Mouse (Mus musculus): ENCODE measurements around the gene Scaper. TPM values are rescaled to one million over a fixed set of nuclear protein-coding genes. Genes with fewer than 3 reads are reported as not detected.

Gene Scaper
- polyA plus RNA-seq, 2 experiments = 0.79 to 1.3 TPM

DNA sequence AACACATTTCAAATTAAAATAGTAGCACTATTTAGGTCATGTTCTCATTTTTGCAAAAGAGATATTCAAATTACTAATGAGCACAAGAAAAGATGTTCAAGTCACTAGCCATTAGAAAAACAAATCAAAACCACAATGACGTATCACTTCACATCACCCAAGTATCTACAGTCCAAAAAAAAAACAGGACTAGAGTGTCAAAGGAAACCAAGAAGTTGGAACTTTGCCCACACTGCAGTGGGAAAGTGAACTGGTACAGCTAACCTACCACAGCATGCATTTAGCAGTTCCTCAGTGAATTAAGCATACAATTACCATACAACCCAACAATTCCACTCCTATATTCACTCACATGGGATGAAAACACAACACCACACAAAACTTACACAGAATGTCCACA lies 5.4 kb downstream of the Scaper start:
- no peaks in the 10 kb centered on the region for H3K36me3 ChIP-seq (replicated peaks; ENCODE audit: control insufficient read depth, insufficient read depth, low read depth)
- no peak overlapping the region for H3K27ac ChIP-seq
- H3K9me3 ChIP-seq (ENCODE audit: control insufficient read depth, low read length) = no peaks in the 10 kb centered on the region
- no peaks in the 10 kb centered on the region for H3K27me3 ChIP-seq (ENCODE audit: control insufficient read depth, insufficient read depth, low read length)
- no peak for ATAC-seq (ENCODE audit: insufficient read depth)
- TF ChIP-seq CTCF (IDR thresholded peaks at IDR 0.05; ENCODE audit: low read depth) (no peak), EP300 (IDR thresholded peaks at IDR 0.05; ENCODE audit: low read depth) (no peak)
- DNase-seq (ENCODE audit: low read depth in 3 of 3, low spot score in 3 of 3) = no peak
- H3K9ac ChIP-seq (replicated peaks) = no peak overlapping the region
- H3K4me1 ChIP-seq (replicated peaks; ENCODE audit: control insufficient read depth in 2 of 2, insufficient read depth in 2 of 2, low read length in 1 of 2) = peaks cover 0 to 5% of the 10 kb centered on the region in 2 experiments; a peak in 2 of 4 replicates
- no peak overlapping the region for H3K4me3 ChIP-seq (ENCODE audit: insufficient read depth in 1 of 2, low read depth in 2 of 2, low read length in 2 of 2)
- H3K4me2 ChIP-seq (ENCODE audit: low read depth) = no peak overlapping the region
- 57% methylated on average over 1 of the region's 1 CpGs for WGBS (ENCODE audit: insufficient replicate concordance)

- Histone ChIP-seq H3K27ac (no peak overlapping the region), H3K4me1 (replicated peaks; ENCODE audit: control insufficient read depth in 2 of 2, insufficient read depth in 2 of 2, low read length in 1 of 2) (no peaks in the 10 kb centered on the region), H3K4me3 (ENCODE audit: insufficient read depth in 1 of 2, low read depth in 2 of 2, low read length in 2 of 2) (no peak overlapping the region), H3K9me3 (ENCODE audit: control insufficient read depth, low read length) (no peaks in the 10 kb centered on the region), H3K36me3 (replicated peaks; ENCODE audit: control insufficient read depth, insufficient read depth, low read depth) (no peaks in the 10 kb centered on the region), H3K4me2 (ENCODE audit: low read depth) (no peak overlapping the region), H3K9ac (replicated peaks) (no peak overlapping the region), H3K27me3 (ENCODE audit: control insufficient read depth, insufficient read depth, low read length) (no peaks in the 10 kb centered on the region)
- DNase-seq (ENCODE audit: low read depth in 3 of 3, low spot score in 3 of 3) (no peak), ATAC-seq (ENCODE audit: insufficient read depth) (no peak)
- WGBS (ENCODE audit: insufficient replicate concordance) = 72% methylated on average over 3 of the region's 3 CpGs
- no peak for TF ChIP-seq EP300 (IDR thresholded peaks at IDR 0.05; ENCODE audit: low read depth)
- TF ChIP-seq CTCF (IDR thresholded peaks at IDR 0.05; ENCODE audit: low read depth) = peak; percentile 15; the same call in 1 of the 2 replicates
Observed at GRCm38 (mm10) chr9:55918579-55918978, 19.3 kb downstream of the Scaper start.

- Histone ChIP-seq H3K4me1 (replicated peaks; ENCODE audit: control insufficient read depth in 2 of 2, insufficient read depth in 2 of 2, low read length in 1 of 2) (no peaks in the 10 kb centered on the region), H3K27me3 (ENCODE audit: control insufficient read depth, insufficient read depth, low read length) (no peaks in the 10 kb centered on the region), H3K4me3 (ENCODE audit: insufficient read depth in 1 of 2, low read depth in 2 of 2, low read length in 2 of 2) (no peak overlapping the region), H3K9me3 (ENCODE audit: control insufficient read depth, low read length) (no peaks in the 10 kb centered on the region), H3K27ac (no peak overlapping the region), H3K4me2 (ENCODE audit: low read depth) (no peak overlapping the region), H3K36me3 (replicated peaks; ENCODE audit: control insufficient read depth, insufficient read depth, low read depth) (no peaks in the 10 kb centered on the region), H3K9ac (replicated peaks) (no peak overlapping the region)
- TF ChIP-seq EP300 (IDR thresholded peaks at IDR 0.05; ENCODE audit: low read depth) (no peak), CTCF (IDR thresholded peaks at IDR 0.05; ENCODE audit: low read depth) (no peak)
- DNase-seq (ENCODE audit: low read depth in 3 of 3, low spot score in 3 of 3) (no peak), ATAC-seq (ENCODE audit: insufficient read depth) (no peak)
Observed at GRCm38 (mm10) chr9:55916751-55917150, 21.2 kb downstream of the Scaper start.

DNA sequence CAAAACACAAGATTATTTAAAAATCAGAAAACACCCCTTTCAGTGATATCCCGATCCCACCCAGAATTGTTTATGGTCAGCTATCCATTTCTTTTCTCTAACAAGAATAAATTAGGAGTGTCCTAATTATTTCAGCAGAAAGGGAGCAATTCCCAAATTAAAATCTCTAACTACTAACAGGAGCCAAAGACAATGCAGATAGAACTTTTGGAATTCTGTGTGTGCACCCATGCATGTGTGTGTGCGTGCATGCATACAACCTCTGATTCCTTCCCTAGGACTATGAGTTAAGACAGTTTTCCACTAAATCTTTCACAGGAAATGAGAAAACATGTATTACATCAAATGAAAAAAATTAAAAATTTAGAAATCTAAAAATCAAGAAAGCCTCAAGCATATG lies 26.4 kb downstream of the Scaper start:
- Histone ChIP-seq H3K36me3 (replicated peaks; ENCODE audit: control insufficient read depth, insufficient read depth, low read depth) (no peaks in the 10 kb centered on the region), H3K4me3 (ENCODE audit: insufficient read depth in 1 of 2, low read depth in 2 of 2, low read length in 2 of 2) (no peak overlapping the region), H3K27ac (no peak overlapping the region), H3K4me1 (replicated peaks; ENCODE audit: control insufficient read depth in 2 of 2, insufficient read depth in 2 of 2, low read length in 1 of 2) (no peaks in the 10 kb centered on the region), H3K9ac (replicated peaks) (no peak overlapping the region), H3K27me3 (ENCODE audit: control insufficient read depth, insufficient read depth, low read length) (no peaks in the 10 kb centered on the region), H3K4me2 (ENCODE audit: low read depth) (no peak overlapping the region), H3K9me3 (ENCODE audit: control insufficient read depth, low read length) (no peaks in the 10 kb centered on the region)
- no peak for ATAC-seq (ENCODE audit: insufficient read depth)
- WGBS (ENCODE audit: insufficient replicate concordance) = 77% methylated on average over 2 of the region's 2 CpGs
- TF ChIP-seq CTCF (IDR thresholded peaks at IDR 0.05; ENCODE audit: low read depth) (no peak), EP300 (IDR thresholded peaks at IDR 0.05; ENCODE audit: low read depth) (no peak)
- no peak for DNase-seq (ENCODE audit: low read depth in 3 of 3, low spot score in 3 of 3)

- 73% methylated on average over 2 of the region's 2 CpGs for WGBS (ENCODE audit: insufficient replicate concordance)
- Histone ChIP-seq H3K27me3 (ENCODE audit: control insufficient read depth, insufficient read depth, low read length) (no peaks in the 10 kb centered on the region), H3K27ac (no peak overlapping the region), H3K4me2 (ENCODE audit: low read depth) (no peak overlapping the region), H3K9ac (replicated peaks) (no peak overlapping the region), H3K9me3 (ENCODE audit: control insufficient read depth, low read length) (no peaks in the 10 kb centered on the region), H3K4me1 (replicated peaks; ENCODE audit: control insufficient read depth in 2 of 2, insufficient read depth in 2 of 2, low read length in 1 of 2) (peaks cover 0 to 11% of the 10 kb centered on the region in 2 experiments; a peak in 2 of 4 replicates), H3K4me3 (ENCODE audit: insufficient read depth in 1 of 2, low read depth in 2 of 2, low read length in 2 of 2) (no peak overlapping the region), H3K36me3 (replicated peaks; ENCODE audit: control insufficient read depth, insufficient read depth, low read depth) (no peaks in the 10 kb centered on the region)
- DNase-seq (ENCODE audit: low read depth in 3 of 3, low spot score in 3 of 3) (no peak), ATAC-seq (ENCODE audit: insufficient read depth) (no peak)
- TF ChIP-seq CTCF (IDR thresholded peaks at IDR 0.05; ENCODE audit: low read depth) = no peak
Observed at GRCm38 (mm10) chr9:55902964-55903363, 35.0 kb downstream of the Scaper start.

Data from liver, embryonic 14.5 days (tissue).